Mouse (Mus musculus): Measurements from ENCODE around the gene Itga9.

- TF ChIP-seq CTCF (IDR thresholded peaks at IDR 0.05; ENCODE audit: low read depth) (no peak), EP300 (IDR thresholded peaks at IDR 0.05; ENCODE audit: low read depth) (no peak)
These were observed 153.0 kb downstream of the Itga9 start for GRCm38 (mm10) chr9:118759462-118759861.

Data from liver, postnatal 0 days (tissue).